Mouse (Mus musculus) heart, embryonic 14.5 days (tissue): ENCODE data around the gene Vmn1r17. TPM values are rescaled to one million over a fixed set of nuclear protein-coding genes. Genes with fewer than 3 reads are reported as not detected.

ENCODE experiments used
- polyA plus RNA-seq: library from polyadenylated mRNA; unstranded; fragments of >200 nt; fragmentation: Nextera tagmentation; extraction: Ambion mirVana; gene quantifications from 2 replicates; pipeline ENCODE4 v1.2.1, GENCODE M21; 2014

The Vmn1r17 gene
- polyA plus RNA-seq, 1 experiment from 2014 or later, result not detected

Other genes starting within 250 kb of the Vmn1r17 start
- gene Vmn1r11, start 230.3 kb downstream of the Vmn1r17 start, polyA plus RNA-seq, result not detected in 2 replicates
- gene Vmn1r12, start 206.8 kb downstream of the Vmn1r17 start, polyA plus RNA-seq, result not detected in 2 replicates
- not detected in 2 replicates for gene Vmn1r13, start 160.4 kb downstream of the Vmn1r17 start, polyA plus RNA-seq
- not detected in 2 replicates for gene Vmn1r14, start 132.0 kb downstream of the Vmn1r17 start, polyA plus RNA-seq
- not detected in 2 replicates for gene Vmn1r15, start 105.8 kb downstream of the Vmn1r17 start, polyA plus RNA-seq
- gene Vmn1r16, start 34.2 kb downstream of the Vmn1r17 start, polyA plus RNA-seq, result not detected in 2 replicates
- gene Vmn1r18, start 32.1 kb upstream of the Vmn1r17 start, polyA plus RNA-seq, result not detected in 2 replicates
- not detected in 2 replicates for gene Vmn1r19, start 40.1 kb upstream of the Vmn1r17 start, polyA plus RNA-seq
- not detected in 2 replicates for gene Vmn1r20, start 65.2 kb upstream of the Vmn1r17 start, polyA plus RNA-seq
- gene Ppm1k, start 171.7 kb upstream of the Vmn1r17 start, polyA plus RNA-seq, result 17.1 and 17.2 TPM in 2 replicates
- gene Herc6, start 217.3 kb upstream of the Vmn1r17 start, polyA plus RNA-seq, result 4.9 and 5.3 TPM in 2 replicates